Mouse (Mus musculus): ENCODE data around the gene Zfp865.
"Not testable (repeated sequence)": the region's sequence is repeated elsewhere in the genome, so short reads cannot be mapped to it uniquely, and the experiment has no call there.

The Zfp865 gene

GRCm38 (mm10) chr7:5020000-5020681 is at the start of gene Zfp865, which contains the start of gene Ccdc106:
Zfp865 (plus strand) TSS chr7:5020376.
Ccdc106 (plus strand) TSS chr7:5020553.
- in situ Hi-C loops (cut with MboI; ENCODE audit: low pct_unique_long_range_greater_than_20kb in 1 of 2, low sequenced_read_pairs in 2 of 2, unreplicated experiment in 1 of 2), result loop anchor here in 1 of 2 experiments (5.0 kb wide), 1 partner anchor 42 kb away; the partner anchor contains the start of gene U2af2

GRCm38 (mm10) chr7:4971068-4971467 is 49.1 kb upstream of the Zfp865 start, which contains the start of gene Sbk3:
Sbk3 (minus strand) TSS chr7:4971168.
- in situ Hi-C loops (cut with MboI; ENCODE audit: low pct_unique_long_range_greater_than_20kb in 1 of 2, low sequenced_read_pairs in 2 of 2, unreplicated experiment in 1 of 2), result no loop called here

GRCm38 (mm10) chr7:4971710-4972109 is 48.5 kb upstream of the Zfp865 start:
- in situ Hi-C loops (cut with MboI; ENCODE audit: low pct_unique_long_range_greater_than_20kb in 1 of 2, low sequenced_read_pairs in 2 of 2, unreplicated experiment in 1 of 2), result no loop called here

GRCm38 (mm10) chr7:4972321-4973047 is 47.7 kb upstream of the Zfp865 start:
- in situ Hi-C loops (cut with MboI; ENCODE audit: low pct_unique_long_range_greater_than_20kb in 1 of 2, low sequenced_read_pairs in 2 of 2, unreplicated experiment in 1 of 2), result no loop called here

GRCm38 (mm10) chr7:4975455-4975854 is 44.7 kb upstream of the Zfp865 start:
- in situ Hi-C loops (cut with MboI; ENCODE audit: low pct_unique_long_range_greater_than_20kb in 1 of 2, low sequenced_read_pairs in 2 of 2, unreplicated experiment in 1 of 2), result loop anchor here in 1 of 2 experiments (5.0 kb wide), 1 partner anchor 33 kb away; no protein-coding TSS in a partner anchor

GRCm38 (mm10) chr7:4976832-4977231 is 43.3 kb upstream of the Zfp865 start:
- in situ Hi-C loops (cut with MboI; ENCODE audit: low pct_unique_long_range_greater_than_20kb in 1 of 2, low sequenced_read_pairs in 2 of 2, unreplicated experiment in 1 of 2), result loop anchor here in 1 of 2 experiments (5.0 kb wide), 1 partner anchor 35 kb away; no protein-coding TSS in a partner anchor

GRCm38 (mm10) chr7:4988250-4988649 is 31.9 kb upstream of the Zfp865 start:
- in situ Hi-C loops (cut with MboI; ENCODE audit: low pct_unique_long_range_greater_than_20kb in 1 of 2, low sequenced_read_pairs in 2 of 2, unreplicated experiment in 1 of 2), result no loop called here

- in situ Hi-C loops (cut with MboI; ENCODE audit: low pct_unique_long_range_greater_than_20kb in 1 of 2, low sequenced_read_pairs in 2 of 2, unreplicated experiment in 1 of 2), result no loop called here
Observed at GRCm38 (mm10) chr7:4993347-4993998, 26.7 kb upstream of the Zfp865 start.

- in situ Hi-C loops (cut with MboI; ENCODE audit: low pct_unique_long_range_greater_than_20kb in 1 of 2, low sequenced_read_pairs in 2 of 2, unreplicated experiment in 1 of 2), result no loop called here
Observed at GRCm38 (mm10) chr7:4993999-4994788, 26.0 kb upstream of the Zfp865 start.

GRCm38 (mm10) chr7:4995268-4996002 is 24.7 kb upstream of the Zfp865 start:
- in situ Hi-C loops (cut with MboI; ENCODE audit: low pct_unique_long_range_greater_than_20kb in 1 of 2, low sequenced_read_pairs in 2 of 2, unreplicated experiment in 1 of 2), result no loop called here

GRCm38 (mm10) chr7:4996003-4996895 is 23.9 kb upstream of the Zfp865 start, which contains the start of gene Zfp579:
Zfp579 (minus strand) TSS chr7:4996158.
- in situ Hi-C loops (cut with MboI; ENCODE audit: low pct_unique_long_range_greater_than_20kb in 1 of 2, low sequenced_read_pairs in 2 of 2, unreplicated experiment in 1 of 2), result no loop called here

- in situ Hi-C loops (cut with MboI; ENCODE audit: low pct_unique_long_range_greater_than_20kb in 1 of 2, low sequenced_read_pairs in 2 of 2, unreplicated experiment in 1 of 2), result no loop called here
Observed at GRCm38 (mm10) chr7:4996934-4997333, 23.2 kb upstream of the Zfp865 start.

GRCm38 (mm10) chr7:4999876-5000275 is 20.3 kb upstream of the Zfp865 start:
- in situ Hi-C loops (cut with MboI; ENCODE audit: low pct_unique_long_range_greater_than_20kb in 1 of 2, low sequenced_read_pairs in 2 of 2, unreplicated experiment in 1 of 2), result no loop called here

GRCm38 (mm10) chr7:5002876-5003275 is 17.3 kb upstream of the Zfp865 start:
- in situ Hi-C loops (cut with MboI; ENCODE audit: low pct_unique_long_range_greater_than_20kb in 1 of 2, low sequenced_read_pairs in 2 of 2, unreplicated experiment in 1 of 2), result not testable (repeated sequence)

GRCm38 (mm10) chr7:5008229-5008628 is 11.9 kb upstream of the Zfp865 start:
- in situ Hi-C loops (cut with MboI; ENCODE audit: low pct_unique_long_range_greater_than_20kb in 1 of 2, low sequenced_read_pairs in 2 of 2, unreplicated experiment in 1 of 2), result no loop called here

- in situ Hi-C loops (cut with MboI; ENCODE audit: low pct_unique_long_range_greater_than_20kb in 1 of 2, low sequenced_read_pairs in 2 of 2, unreplicated experiment in 1 of 2), result no loop called here
Observed at GRCm38 (mm10) chr7:5012681-5013513, 7.3 kb upstream of the Zfp865 start.

Data from mouse embryonic stem cell (cell line).